Mouse (Mus musculus) heart, adult 18-20 months (tissue): ENCODE results near the gene Hist1h1c. TPM values are rescaled to one million over a fixed set of nuclear protein-coding genes. Genes with fewer than 3 reads are reported as not detected.
"Not testable (repeated sequence)": the region's sequence is repeated elsewhere in the genome, so short reads cannot be mapped to it uniquely, and the experiment has no call there.

ENCODE experiments used
- DNase-seq, 2 experiments: peaks; one replicate each; pipeline ENCODE4 v3.0.0; 2021 to 2022; ENCODE audit warnings: mixed read lengths in 1 of 2
- total RNA-seq, 2 experiments: library from RNA; stranded (reverse); gene quantifications; 2 replicates each; pipeline ENCODE4 v1.2.3; 2021

Hist1h1c gene
- total RNA-seq, 2 experiments from 2014 or later: 162 to 175 TPM

GRCm38 (mm10) chr13:23716261-23717042 lies 22.2 kb upstream of the Hist1h1c start:
- peak; percentile 30 to 61 for DNase-seq

GRCm38 (mm10) chr13:23717176-23717575 lies 21.4 kb upstream of the Hist1h1c start:
- no peak for DNase-seq

GRCm38 (mm10) chr13:23717593-23718245 lies 20.9 kb upstream of the Hist1h1c start:
- not testable (repeated sequence) for DNase-seq

- no peak for DNase-seq
These were observed 14.4 kb upstream of the Hist1h1c start for GRCm38 (mm10) chr13:23724239-23724638.

GRCm38 (mm10) chr13:23725213-23725612 lies 13.4 kb upstream of the Hist1h1c start:
- DNase-seq: no peak

- no peak for DNase-seq
These were observed 10.0 kb upstream of the Hist1h1c start for GRCm38 (mm10) chr13:23728472-23729191.

GRCm38 (mm10) chr13:23729192-23729525 lies 9.4 kb upstream of the Hist1h1c start:
- DNase-seq: peak; percentile 54 to 76

- no peak for DNase-seq
These were observed 8.9 kb upstream of the Hist1h1c start for GRCm38 (mm10) chr13:23729706-23730105.

- DNase-seq: peak; percentile 61 to 63
These were observed 8.1 kb upstream of the Hist1h1c start for GRCm38 (mm10) chr13:23730479-23730878.

GRCm38 (mm10) chr13:23732156-23732804 lies 6.3 kb upstream of the Hist1h1c start:
- peak; percentile 54 to 63 for DNase-seq

- DNase-seq: no peak
These were observed 1.5 kb upstream of the Hist1h1c start for GRCm38 (mm10) chr13:23737091-23737490.

GRCm38 (mm10) chr13:23738041-23738440 lies 567 bp upstream of the Hist1h1c start:
- DNase-seq: no peak

- DNase-seq: peak; percentile 94 to 99
These were observed 687 bp downstream of the Hist1h1c start for GRCm38 (mm10) chr13:23739069-23739921.

GRCm38 (mm10) chr13:23739922-23740252 lies 1.3 kb downstream of the Hist1h1c start:
- no peak for DNase-seq

- DNase-seq: peak in 1 of 2 experiments; percentile 43
These were observed 1.7 kb downstream of the Hist1h1c start for GRCm38 (mm10) chr13:23740256-23740840.

GRCm38 (mm10) chr13:23740910-23741309 lies 2.3 kb downstream of the Hist1h1c start:
- DNase-seq: no peak

- no peak for DNase-seq
These were observed 3.4 kb downstream of the Hist1h1c start for GRCm38 (mm10) chr13:23742007-23742406.

- DNase-seq: no peak
These were observed 4.6 kb downstream of the Hist1h1c start for GRCm38 (mm10) chr13:23743215-23743614.

GRCm38 (mm10) chr13:23743963-23744362 lies 5.4 kb downstream of the Hist1h1c start:
- DNase-seq: no peak

- no peak for DNase-seq
These were observed 6.1 kb downstream of the Hist1h1c start for GRCm38 (mm10) chr13:23744421-23745380.
